Mouse (Mus musculus) adrenal gland, postnatal 10 days (tissue): Measurements from ENCODE around the gene Cfap161. TPM values are rescaled to one million over a fixed set of nuclear protein-coding genes. Genes with fewer than 3 reads are reported as not detected.

ENCODE experiments used
- DNase-seq: peaks from one replicate; pipeline ENCODE4 v3.0.0; 2021; ENCODE audit warnings: mixed read lengths
- total RNA-seq, 2 experiments: library from RNA; stranded (reverse); gene quantifications; 2 replicates each; pipeline ENCODE4 v1.2.3; 2021

Gene Cfap161
- total RNA-seq, 2 experiments from 2014 or later = 0.33 TPM; not detected in 1

DNA sequence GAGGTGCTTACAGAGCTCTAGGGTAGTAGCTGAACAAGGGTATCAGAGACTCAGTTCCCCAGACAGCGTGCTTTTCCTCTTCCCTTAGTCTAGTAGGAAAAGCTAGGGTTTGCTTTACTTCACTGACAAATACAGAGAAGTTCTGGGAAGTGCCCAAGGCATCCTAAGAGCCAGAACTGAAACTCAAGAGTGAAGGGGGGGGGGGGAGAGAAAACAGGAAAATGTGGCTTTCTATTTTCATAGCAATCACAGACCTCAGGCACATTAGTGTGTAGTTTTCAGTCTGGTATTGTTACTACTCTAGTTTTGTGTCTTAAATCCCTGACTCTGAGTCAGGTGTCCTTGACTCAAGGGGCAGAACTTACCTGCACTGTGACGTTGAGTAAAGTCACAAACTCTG lies 7.3 kb upstream of the Cfap161 start:
- no peak for DNase-seq

DNA sequence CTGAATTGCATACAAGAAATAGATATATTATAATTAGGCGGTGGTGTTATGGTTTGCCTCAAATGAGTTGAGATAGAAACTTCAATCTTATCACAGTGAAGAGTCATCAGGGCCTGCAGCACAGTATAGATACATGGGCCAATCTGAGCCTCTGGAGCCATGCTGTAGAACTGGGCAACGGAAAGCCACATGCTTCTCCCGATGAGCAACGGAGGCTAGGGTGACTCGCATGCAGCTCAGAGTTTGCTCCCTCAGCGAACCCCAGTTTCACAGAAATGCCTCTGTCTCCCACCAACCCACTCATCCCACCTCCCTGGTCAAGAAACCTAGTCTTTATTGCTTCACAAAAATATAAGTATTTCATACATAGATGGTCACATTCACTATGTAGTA lies 6.8 kb upstream of the Cfap161 start:
- no peak for DNase-seq

DNA sequence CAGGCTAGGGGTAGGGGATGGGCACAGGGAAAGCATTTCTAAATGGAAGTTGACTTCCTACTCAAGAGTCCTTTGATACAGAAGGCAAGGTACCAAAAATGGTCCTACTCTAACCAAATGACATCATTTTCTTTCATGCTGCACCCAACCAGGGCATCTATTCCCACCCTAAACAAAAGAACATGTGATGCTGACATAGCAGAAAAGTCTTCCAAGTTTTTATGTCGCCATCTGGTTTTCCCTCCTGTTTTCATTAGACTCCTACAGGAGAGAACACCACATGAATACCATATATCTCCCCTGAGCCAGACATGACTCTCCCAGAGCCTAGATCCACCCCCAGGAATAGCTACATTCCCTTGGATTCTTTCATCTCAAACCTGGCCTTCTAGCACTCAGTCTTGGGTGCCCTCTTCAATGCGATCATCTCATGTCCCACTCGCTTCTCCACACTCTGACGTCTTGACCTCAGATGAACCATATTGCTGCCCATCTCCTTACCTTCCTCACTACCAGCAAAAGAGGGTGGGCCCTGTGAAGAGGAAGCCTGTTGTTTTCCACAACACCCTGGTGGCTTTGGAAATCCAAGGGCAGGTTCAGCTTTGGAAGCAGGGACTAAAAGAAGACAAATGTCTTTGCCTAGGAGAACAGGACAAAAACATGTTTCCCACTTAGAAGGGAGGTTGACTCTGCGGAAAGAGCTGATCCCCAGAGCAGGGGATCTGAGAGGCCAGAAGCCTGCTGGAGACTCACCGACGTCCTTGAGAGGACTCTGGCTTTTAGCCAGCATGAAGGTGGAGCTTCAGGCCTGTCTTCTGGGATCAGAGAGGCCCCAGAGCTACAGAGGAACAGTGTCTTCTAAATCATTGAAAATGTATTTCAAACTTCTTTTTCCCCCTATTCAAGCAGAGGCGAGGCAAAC lies 6.1 kb upstream of the Cfap161 start:
- DNase-seq = peak; percentile 74

DNA sequence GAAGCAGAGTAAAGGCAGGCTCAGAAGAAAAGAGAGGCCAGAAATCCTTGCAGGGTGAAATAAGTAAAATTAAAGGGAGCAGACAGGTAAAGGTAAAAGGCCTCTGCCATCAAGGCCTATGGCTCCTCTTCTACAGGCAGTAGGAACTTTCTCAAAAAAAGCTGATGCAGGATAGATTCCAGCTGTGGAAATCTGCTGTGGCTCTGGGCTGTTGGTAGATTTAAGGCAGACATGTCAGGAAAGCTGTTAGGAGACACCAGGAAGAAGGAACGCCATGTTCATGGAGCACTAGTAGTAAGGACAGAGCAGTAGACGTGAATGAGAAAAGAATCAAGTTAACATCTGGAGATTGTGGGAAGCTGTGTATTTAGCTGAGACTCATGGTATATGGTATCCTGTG lies 5.4 kb upstream of the Cfap161 start:
- DNase-seq = no peak

DNA sequence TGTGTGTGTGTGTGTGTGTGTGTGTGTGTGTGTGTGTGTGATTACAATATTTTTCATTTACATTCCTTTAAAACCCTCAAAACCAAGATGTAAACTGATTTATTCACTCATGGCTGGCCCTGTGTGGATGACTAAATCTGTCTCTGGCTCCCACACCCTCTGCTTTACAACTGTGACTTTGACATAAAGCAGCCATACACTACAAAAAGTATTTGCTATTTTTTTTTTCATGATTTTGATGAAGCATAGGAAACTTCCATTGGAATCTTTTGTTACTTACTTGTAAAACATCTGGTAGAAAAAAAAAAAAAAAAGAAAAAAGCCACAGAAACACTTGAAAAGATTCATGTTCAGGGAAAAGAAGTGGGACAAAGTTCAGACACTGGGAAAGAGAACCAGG lies 3.3 kb upstream of the Cfap161 start:
- no peak for DNase-seq

DNA sequence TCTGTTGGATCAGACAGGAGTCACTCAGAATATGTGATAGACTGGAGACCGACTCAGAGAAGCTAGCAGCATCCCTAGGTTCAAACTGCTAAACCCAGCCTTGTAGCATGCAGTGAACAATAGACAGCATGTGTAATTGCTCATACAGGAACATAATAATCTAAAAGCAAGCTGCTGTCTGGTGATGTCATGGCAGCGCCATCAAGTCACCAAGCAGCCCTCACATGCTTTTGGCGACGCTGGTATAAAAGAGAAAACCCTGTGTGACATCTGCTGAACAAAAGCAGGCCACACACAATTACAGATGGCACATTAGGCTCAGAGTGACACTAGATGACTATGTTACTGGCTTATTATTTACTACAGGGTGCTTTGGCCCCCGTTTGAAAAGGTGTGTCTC lies 1.5 kb upstream of the Cfap161 start:
- DNase-seq = no peak

DNA sequence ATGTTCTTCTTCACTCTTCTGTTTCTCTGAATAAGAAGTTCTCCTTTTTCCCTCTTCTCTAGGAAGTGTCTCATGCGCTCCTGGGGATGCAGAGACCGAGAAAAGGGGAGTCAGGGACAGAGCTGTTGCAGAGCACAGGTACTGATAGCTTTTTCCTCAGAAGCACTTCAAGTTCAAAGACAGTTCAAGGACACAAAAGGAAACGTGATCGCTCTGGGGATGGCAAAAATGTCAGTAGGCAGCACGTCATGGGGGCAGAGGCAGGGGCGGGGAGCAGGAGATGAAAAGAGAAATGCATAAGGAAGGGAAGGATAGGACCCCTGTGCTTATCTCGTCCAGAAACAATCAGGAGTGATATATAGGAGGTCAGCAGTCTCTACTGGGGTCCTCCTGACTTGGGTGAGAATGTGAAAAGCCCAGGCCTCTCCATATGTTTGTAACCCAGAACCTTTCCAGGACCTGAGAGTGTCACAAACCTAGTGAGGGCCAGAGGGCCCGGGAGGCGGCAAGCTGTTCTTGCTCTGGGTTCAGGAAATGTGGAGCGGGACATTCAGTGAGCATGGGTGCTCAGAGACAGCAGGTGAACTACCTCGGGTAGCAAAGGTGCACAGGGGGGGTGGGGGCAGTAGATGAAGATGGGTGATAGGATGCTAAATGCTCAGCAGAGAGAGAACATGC lies 535 bp downstream of the Cfap161 start:
- DNase-seq = no peak

DNA sequence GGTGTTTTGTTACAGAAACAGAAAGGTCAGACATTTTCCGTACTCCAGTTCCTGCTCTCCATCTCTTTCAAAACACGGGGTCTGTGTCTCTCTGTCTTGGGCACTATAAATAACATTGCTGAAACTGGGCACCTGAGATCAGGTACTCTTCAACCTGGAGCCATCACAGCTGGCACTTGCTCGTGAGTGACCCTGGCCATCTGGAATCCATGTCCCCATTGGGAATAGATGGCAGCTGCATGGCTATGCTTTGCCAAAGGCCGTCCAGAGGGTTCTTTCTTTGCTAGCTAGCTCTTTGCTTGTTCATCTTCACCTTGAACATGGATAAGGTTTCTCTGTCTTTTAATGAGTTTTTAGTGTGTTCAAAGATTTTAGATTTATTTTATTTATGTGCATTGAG lies 13.8 kb downstream of the Cfap161 start:
- no peak for DNase-seq

DNA sequence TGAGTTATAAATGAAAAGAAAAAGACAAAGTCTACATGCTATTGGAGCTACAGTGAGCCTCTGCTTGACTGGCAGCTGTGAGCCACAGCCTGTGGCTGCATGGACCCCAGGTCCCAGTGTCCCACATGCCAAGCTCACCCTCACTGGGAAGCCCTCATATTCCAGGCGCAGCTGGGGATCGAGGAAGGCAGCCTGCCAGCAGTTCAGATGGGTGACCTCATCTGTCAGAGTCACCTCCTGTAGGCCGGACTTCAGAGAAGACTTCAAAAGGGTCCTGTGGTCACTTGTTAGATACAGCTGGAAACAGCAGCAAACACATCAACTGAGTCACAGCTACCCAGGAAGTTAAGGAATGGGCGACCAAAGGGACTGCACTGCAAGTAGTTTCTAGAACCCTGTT lies 14.7 kb downstream of the Cfap161 start:
- peak; percentile 24 for DNase-seq

DNA sequence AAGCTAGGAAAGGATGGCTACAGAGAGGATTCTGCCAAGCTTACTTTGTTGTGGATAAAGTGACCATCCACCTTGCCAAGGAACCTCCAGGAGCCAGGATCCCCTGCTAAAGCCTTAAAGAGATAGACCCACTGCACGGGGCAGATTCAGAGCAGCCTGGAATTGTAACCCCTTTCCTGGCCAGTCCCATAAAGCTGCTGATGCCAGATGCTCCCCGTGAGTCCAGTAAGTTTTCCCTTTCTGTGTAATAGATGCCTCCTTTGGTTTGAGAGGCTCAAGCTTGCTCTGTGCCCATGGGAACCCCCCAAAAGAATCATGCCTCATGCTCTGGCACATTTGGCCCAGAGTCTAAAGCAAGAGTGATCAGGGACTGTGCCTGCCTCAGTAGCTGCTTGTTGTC lies 15.7 kb downstream of the Cfap161 start:
- DNase-seq = no peak

DNA sequence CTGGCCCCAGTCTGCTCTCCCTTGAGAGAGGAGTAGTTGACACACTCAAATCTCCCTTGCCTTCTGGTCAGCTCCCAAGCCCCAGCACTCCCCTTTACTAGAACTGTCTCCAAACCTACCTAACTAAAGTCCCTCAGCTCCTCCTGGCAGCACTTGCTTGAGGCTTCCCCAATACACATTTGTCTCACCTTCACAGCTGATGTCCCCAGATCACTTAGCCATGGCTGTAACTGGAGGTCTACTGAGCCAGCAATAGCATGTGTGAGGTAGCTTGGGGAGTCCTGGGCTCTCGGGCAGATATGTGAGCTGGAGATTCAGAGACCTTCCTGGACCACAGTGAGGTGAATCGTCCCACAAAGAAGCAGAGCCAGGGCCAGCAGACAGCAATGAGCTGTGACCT lies 16.2 kb downstream of the Cfap161 start:
- DNase-seq = no peak

DNA sequence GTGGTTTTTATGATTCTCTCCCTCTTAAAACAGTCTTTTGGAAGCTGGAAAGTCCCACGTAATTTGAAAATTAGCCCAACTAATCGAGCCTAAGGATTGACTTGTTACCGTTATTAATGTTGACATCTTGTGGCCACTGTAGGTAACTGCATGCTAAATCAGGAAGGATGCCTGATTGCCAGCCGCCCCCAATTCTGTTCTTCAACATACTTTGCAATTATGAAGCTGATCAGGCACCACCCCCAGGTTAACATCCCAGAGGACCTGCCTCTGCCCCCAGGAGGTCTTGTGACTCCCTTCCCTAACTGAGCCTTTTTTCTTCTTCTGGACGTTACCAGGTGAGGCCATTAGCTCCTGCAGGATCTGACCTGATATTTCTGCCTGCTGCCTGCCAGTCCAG lies 20.0 kb downstream of the Cfap161 start:
- peak; percentile 24 for DNase-seq

DNA sequence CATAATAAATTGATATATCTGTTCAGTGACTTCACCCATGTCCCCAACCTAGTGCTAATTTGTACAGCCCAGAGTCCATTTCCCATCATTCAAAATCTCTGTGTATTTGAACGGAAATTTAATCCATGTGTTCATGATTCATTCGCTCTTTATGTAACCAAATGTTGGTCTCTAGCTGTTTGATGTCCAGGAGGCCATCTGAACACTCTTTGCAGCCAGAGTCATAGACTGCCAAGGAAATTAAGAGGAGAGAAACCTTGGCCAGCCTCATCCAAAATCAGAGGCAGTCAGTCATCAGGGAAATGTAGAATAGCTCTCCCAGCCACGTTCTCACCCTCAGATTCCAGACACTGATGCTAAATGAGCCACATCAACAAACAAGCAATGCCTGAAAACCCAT lies 31.0 kb downstream of the Cfap161 start:
- DNase-seq = no peak

DNA sequence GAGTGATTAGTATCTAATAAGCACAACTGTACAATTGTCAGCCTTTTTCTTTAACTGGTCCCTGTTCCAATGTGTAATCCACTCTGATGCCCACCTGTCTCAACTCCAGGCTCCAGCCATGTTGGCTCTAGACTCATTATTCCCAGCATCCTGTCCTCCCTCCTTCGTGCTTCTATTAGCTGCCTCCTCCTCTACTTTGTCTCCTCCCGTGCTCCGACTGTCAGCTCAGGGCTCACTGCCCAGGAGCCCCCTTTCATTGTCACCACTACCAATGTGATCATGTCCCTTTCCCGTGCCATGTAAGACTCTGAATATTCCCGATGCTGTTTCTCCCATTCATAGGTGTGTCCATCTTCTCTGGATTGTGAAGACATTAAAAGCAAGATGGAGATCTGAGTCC lies 32.3 kb downstream of the Cfap161 start:
- no peak for DNase-seq

DNA sequence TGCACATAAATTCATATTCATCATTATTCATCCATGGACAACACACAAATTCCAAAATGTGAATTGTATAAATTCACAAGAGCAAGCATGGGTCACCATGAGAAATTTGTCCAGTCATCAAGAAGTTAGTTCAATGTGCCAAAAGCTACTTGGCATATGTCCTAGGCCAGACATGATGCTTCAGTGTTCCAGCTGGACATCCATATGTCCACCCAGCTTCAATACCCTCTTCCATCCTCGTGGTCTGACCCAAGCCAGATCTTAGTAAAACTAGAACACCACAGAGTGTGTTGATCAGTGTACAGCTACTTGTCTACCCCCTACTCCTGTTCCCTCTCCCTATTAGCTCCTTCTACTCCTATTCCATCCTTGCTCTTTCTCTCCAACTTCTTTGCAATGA lies 43.6 kb downstream of the Cfap161 start:
- no peak for DNase-seq

DNA sequence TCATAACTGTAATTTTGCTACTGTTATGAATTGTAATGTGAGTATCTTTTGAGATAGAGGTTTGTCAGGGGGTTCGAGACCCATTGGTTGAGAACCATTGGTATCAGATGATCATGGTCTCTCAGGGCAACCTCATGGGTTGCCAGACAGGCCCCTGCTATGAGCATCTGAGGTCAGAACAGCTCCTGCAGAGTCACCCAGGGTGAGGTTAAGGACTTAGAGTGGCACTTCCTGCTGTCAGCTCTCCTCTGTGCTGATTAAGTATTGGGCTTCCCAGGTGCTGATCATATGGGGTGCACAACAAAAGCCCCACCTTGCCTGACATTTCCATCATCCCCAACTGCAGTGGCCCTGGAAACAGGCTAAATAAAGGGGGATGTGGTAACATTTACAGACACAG lies 46.3 kb downstream of the Cfap161 start:
- no peak for DNase-seq

DNA sequence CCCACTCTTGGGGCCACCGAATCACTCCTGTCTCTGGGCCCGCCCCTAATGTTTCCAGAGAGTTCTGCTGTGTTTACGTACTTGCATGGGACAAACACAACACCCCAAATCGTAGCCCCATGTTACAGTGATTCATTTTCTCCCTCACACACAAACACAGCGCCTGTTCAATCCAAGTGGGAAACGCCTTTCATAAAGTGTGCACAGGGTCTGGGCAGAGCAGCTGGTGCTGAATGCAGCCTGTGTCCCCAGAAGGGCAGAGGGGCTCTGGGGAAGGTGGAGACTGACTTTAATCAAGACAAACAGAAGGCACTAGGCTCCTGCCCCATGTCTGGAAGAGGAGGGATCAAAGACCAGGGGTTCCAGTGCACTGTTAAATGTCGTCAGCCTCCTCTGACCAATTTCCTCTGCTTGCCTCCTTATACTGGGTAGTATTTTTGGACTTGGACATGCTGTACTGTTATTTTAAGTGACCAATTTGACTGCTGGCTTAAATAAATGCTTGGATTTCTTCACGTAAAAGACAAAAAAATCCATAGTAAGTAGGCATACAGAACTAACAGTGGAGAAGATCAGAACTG lies 48.5 kb downstream of the Cfap161 start:
- DNase-seq = no peak

DNA sequence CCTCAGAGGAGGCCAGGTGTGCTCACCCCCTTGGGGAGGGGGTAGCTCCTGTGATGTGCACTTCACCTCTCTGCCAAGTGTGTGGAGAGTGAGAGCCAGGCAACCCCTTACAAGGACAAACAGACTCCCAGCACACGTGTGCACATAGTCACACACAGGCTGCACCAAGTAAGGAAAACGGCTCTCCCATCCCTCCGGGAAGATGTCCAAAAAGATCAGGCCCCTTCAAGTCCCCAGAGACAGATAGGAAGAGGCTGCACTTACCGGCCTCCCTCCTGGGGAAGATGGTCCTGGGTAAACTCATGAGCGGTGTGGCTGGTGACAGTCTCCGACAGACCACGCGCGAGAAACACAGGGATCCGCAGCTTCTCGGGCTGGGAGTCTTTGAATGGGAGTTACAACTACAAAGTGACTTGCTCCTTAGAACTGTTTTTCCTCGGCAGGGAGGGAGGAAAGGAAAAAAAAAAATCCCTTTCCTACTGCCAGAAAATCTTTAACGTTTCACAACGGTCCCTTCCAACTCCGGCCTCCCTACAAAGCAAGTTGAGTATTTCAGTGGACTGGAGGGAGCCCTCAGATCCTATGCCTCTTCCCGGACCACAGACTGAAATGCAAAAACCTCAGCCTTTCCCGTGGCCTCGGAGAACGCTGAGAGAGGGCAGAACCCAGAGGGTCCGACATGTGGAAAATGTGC lies 49.1 kb downstream of the Cfap161 start, which contains the start of gene Il16:
Il16 (minus strand) TSS at position 314 of the 694 bp plus-strand sequence.
- no peak for DNase-seq

DNA sequence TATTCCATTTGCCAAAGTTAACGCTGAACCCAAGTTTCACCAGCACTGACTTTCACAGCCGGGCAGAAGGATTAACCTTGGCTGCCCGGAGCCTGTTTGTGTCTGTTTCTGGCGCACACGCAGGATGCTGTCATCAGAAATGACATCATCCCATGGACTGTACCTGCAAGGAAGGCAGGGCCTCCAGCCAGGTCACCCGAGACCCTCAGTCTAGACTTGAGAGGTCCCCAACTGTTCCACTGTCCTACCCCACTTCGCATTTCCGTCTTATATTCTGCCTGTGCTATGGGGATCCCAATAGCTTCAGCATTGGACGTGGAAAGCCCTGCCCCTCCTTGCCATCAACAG lies 49.6 kb downstream of the Cfap161 start:
- DNase-seq = no peak

DNA sequence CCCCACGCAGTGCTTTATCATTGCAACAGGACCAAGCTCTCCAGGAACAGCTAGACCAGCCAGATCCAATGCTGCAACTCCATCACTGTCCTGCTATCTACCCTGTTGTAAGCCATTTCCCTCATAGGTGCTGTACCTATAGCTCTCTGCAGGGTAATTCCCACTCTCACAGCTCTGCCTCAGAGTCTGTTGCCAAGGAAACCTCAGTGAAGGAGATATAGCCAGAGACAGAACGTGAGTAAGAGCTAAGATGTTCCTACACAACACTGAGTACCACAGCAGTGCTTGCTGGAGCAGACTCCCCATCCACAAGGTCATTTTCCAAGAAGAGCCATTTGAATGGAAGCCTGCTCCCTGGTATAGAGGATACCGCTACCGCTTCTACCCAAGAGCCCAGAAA lies 50.4 kb downstream of the Cfap161 start:
- no peak for DNase-seq

DNA sequence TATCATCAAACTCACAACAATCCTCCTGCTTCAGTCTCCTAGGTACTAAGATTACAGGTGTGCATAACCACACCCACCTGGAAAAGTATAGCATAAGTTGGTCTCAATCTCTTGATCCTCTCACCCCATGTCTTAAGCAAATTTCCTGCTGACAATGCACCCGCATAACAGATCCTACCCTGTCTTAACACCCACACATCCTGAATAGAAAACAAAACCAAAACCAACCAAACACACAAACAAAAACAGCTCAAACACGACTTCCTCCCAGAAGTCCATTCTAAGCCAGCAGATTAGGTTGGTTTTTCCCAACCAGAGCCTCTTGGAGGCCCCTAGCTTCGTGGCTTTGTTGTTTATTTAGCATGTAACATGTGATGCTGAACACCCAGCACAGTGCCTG lies 52.0 kb downstream of the Cfap161 start:
- no peak for DNase-seq

DNA sequence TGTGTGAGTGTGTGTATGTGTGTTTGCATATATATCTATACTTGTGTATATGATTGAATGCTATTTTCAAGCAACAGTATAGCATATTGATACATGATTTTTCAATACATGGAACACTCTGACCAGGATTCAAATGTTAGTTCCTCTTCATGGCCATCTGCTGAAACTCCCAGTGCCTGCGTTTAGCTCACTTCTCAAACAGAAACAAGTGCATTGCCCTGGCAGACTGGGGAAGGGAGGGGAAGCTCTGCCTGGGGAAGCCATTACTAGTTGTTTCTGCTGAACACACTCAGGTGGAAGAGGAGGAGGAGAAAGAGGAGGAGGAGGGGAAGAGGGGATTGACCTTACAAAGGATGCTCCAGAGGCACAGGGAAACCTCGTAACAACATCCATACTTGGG lies 52.7 kb downstream of the Cfap161 start:
- DNase-seq = no peak
